Mouse (Mus musculus): ENCODE results near the gene Atoh8. TPM values are rescaled to one million over a fixed set of nuclear protein-coding genes. Genes with fewer than 3 reads are reported as not detected.

The Atoh8 gene
- polyA plus RNA-seq (2015; fragmentation: Nextera tagmentation; extraction: Ambion mirVana) = 5.0 and 6.9 TPM in 2 replicates

DNA sequence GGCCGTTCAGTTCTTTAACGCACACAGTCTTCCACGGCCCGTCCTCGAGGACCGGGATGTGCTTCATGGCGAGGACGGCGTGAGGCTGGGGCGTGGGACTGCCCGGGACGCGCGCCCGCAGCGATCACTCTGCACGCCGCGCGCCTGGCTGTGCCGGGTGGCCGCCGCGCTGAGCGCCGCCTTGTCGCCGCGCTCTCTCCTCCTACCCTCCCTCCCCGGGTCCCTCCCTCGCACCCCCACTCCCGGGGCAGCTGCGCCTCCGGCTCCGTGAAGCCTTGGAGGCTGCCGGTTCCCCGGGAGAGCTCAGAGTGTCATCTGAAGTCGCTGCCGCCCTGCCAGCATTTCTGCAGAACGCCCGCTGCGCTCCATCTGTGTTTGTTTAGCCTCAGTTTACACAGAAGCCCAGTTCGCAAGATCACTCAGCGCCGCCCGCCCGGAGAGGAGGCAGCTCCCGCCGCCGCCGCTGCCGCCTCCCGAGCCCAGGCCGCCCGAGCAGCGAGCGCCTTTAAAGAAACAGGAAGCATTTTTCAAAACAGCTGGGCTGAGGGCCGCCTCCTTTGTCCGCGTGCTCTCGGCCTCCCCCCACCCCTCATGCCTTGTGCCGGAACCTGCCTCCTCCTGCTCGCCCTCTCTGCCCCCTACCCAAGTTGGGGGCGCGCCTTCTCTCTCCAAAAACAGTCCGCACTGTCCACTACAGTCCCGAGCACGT, at the start of gene Atoh8:
TSS of gene Atoh8 (minus strand) at position 480 of the 709 bp plus-strand sequence.

Other genes starting within 250 kb of the Atoh8 start
- 173 and 182 TPM in 2 replicates for gene St3gal5, start 138.0 kb downstream of the Atoh8 start, polyA plus RNA-seq (2015; fragmentation: Nextera tagmentation; extraction: Ambion mirVana)
- gene Sftpb, start 69.0 kb upstream of the Atoh8 start, polyA plus RNA-seq (2015; fragmentation: Nextera tagmentation; extraction: Ambion mirVana) = 0.13 TPM in 1 of 2 replicates, not detected in the other
- gene Usp39, start 109.6 kb upstream of the Atoh8 start, polyA plus RNA-seq (2015; fragmentation: Nextera tagmentation; extraction: Ambion mirVana) = 38.3 and 41.3 TPM in 2 replicates
- gene 0610030E20Rik, start 111.7 kb upstream of the Atoh8 start, polyA plus RNA-seq (2015; fragmentation: Nextera tagmentation; extraction: Ambion mirVana) = 18.5 and 20.1 TPM in 2 replicates
- gene Tmem150a, start 119.9 kb upstream of the Atoh8 start, polyA plus RNA-seq (2015; fragmentation: Nextera tagmentation; extraction: Ambion mirVana) = 4.1 and 7.1 TPM in 2 replicates
- 94.7 and 102 TPM in 2 replicates for gene Rnf181, start 131.4 kb upstream of the Atoh8 start, polyA plus RNA-seq (2015; fragmentation: Nextera tagmentation; extraction: Ambion mirVana)
- 187 and 196 TPM in 2 replicates for gene Vamp5, start 144.9 kb upstream of the Atoh8 start, polyA plus RNA-seq (2015; fragmentation: Nextera tagmentation; extraction: Ambion mirVana)
- 321 and 342 TPM in 2 replicates for gene Vamp8, start 155.1 kb upstream of the Atoh8 start, polyA plus RNA-seq (2015; fragmentation: Nextera tagmentation; extraction: Ambion mirVana)
- 5.0 and 6.3 TPM in 2 replicates for gene Ggcx, start 178.7 kb upstream of the Atoh8 start, polyA plus RNA-seq (2015; fragmentation: Nextera tagmentation; extraction: Ambion mirVana)
- 223 and 226 TPM in 2 replicates for gene Mat2a, start 204.0 kb upstream of the Atoh8 start, polyA plus RNA-seq (2015; fragmentation: Nextera tagmentation; extraction: Ambion mirVana)